Mouse (Mus musculus) natural killer cell, adult 2 months (primary cell): ENCODE results near the gene Rcn3.

Experiments
- DNase-seq, 2 experiments: peaks; one replicate each; pipeline ENCODE4 v3.0.0; 2022; ENCODE audit warnings: low spot score in 2 of 2

The Rcn3 gene

GRCm38 (mm10) chr7:45048923-45049657, 42.9 kb downstream of the Rcn3 start:
- no peak for DNase-seq

DNA sequence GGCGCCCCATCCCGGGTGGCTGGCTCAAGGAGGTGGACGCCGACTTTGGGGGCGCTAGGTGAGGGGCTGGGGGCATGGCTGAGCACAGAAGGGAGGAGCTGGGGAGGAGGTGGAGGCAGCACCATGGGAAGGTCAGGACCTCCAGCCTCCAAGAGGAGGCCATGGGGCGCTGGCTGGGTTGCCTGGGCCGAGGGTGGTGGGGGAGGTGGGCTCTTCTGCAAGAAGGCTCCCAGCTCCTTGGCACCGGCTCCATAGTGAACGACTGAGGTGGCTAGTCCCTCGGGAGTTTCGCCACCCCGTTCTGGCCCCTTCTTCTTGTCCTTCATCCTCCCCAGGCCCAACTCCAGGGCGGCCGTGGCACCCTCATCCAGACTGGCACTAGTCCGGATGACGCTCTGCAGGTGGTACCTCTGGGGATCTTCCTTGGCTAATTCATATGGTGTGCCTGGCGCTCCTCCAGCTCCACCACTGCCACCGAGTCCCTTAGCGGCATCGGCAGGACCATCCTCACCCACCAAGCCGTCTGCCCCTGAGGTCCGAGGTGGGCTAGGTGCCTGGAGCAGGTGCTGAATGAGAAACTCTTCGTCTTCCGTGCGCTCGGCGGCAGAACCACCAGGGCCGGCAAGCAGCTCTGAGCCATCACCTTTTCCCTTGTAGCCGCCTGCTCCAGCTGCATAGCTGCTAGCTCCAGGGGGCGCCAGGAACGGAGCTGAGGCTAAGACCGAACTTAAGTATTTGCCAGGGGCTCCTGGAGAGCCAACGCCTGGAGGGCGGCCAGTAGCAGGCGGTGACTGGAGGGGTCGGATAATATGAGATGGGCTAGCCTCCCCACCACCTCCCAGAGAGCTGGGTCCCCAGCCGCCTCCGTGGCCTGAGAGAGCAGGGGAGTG, 43.8 kb downstream of the Rcn3 start:
- DNase-seq = no peak

- no peak for DNase-seq
These were observed 44.5 kb downstream of the Rcn3 start for GRCm38 (mm10) chr7:45047491-45047890.

GRCm38 (mm10) chr7:45046853-45047350, 45.1 kb downstream of the Rcn3 start:
- DNase-seq = no peak

DNA sequence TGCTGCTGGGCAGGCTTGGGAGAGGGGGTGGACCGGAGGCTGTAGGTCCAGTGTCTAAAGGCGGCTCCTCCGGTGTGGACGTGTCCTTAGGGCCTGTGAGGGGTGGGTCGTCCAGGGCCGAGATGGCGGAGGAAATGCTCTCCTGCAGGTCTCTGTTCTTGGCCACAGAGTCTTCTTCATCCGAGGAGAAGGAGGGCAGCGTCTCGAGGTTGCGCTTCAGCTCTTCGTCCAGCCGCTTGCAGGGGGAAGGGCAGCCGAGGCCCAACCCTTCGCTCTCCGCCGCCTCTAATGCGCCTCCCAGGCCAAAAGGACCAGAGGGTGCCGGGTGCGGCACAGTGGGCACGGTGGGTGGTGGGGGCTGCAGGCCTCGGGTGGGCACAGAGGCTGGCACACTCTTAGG, 46.3 kb downstream of the Rcn3 start:
- no peak for DNase-seq

DNA sequence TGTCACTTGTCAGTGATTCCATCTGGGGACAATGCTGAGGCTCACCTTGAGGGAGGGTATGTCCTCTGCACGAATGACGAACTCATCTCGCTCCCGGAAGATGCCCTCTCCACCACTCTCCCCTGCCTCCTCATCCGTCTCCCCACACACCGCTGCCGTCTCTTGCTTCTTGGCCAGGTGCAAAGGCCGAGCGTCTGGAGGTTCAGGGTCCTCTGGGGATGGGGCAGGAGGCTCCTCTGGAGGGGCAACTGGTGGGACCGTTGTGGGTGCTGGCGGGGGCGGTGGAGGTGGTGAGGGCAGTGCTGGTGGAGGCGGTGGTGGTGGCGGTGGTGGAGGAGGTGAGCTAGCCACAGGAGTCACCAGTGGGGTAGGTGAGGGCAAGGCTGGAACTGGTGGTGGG, 48.7 kb downstream of the Rcn3 start:
- no peak for DNase-seq

DNA sequence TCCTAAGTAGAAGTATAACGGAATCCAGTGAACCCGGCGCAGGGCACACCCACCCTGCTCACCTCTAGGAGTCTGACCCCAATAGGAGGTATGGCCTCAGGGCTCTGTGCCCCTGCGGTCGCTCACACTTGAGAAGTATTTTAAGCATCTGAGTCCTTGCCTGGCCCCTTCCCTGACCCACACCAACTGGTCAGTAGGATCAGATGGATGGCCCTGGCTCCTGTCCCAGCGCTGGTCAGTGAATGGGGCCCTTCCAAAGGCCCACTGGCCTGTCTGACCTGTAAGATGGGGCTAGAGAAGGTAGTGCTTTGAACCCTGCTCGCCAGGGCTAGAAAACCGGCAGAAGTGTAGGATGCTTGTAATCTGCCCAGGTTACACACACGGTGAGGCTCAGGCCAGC, 51.2 kb downstream of the Rcn3 start:
- no peak for DNase-seq

GRCm38 (mm10) chr7:45038411-45038810, 53.6 kb downstream of the Rcn3 start:
- DNase-seq = no peak

GRCm38 (mm10) chr7:45037720-45038361, 54.2 kb downstream of the Rcn3 start:
- DNase-seq = peak; percentile 55 to 67

DNA sequence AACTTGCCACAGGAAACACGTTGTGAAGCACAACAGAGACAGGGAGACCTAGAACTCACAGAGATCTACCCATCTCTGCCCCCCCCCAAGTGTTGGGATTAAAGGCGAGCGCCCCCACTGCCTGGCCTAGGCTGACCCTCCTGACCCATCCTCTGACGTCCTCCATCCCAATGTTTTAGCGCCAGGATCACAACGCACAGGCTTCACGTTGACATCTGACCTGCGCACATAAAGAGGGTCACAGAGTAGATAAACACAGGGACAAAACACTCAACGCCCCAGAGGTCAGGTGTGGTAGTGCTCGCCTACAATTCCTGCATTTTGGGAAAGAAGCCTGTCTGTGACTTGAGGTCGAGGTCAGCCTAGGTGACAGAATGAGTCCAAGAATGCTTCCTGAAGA, 55.3 kb downstream of the Rcn3 start:
- no peak for DNase-seq

- no peak for DNase-seq
These were observed 56.4 kb downstream of the Rcn3 start for GRCm38 (mm10) chr7:45035631-45036030.

GRCm38 (mm10) chr7:45033722-45034359, 58.2 kb downstream of the Rcn3 start:
- no peak for DNase-seq
